ENCODE assay signal across 17 mouse cellular contexts in genomic region chr15:101008386-101009010, GRCm38 (mm10). TPM values are rescaled to one million over a fixed set of nuclear protein-coding genes. Genes with fewer than 3 reads are reported as not detected.
A peak's percentile ranks its signal among the peaks of the same experiment; 100 is the strongest.
DNase-seq lines count a peak whose midpoint lies in the region; ATAC-seq and TF ChIP-seq lines count a peak whose summit lies in the region.
"Had no signal": no experiment of that assay in that cellular context is flagged by ENCODE, and none has a peak within 500 bp of the region (broad histone marks: within the 10 kb centered on the region; RNA-seq: fewer than 3 reads in every experiment).

No protein-coding gene starts in this region.

- H3K4me2 ChIP-seq in midbrain, postnatal 0 days (ENCODE audit: low read depth, low read length, poor library complexity, severe bottlenecking): no peak overlapping the region
- no peak overlapping the region for H3K4me2 ChIP-seq in midbrain, embryonic 13.5 days (replicated peaks)
- H3K4me2 ChIP-seq: heart, embryonic 15.5 days; hindbrain, embryonic 15.5 days had no signal

- H3K4me3 ChIP-seq in midbrain, postnatal 0 days (ENCODE audit: low read depth, low read length): no peak overlapping the region
- no peak overlapping the region for H3K4me3 ChIP-seq in midbrain, embryonic 13.5 days (replicated peaks)
- H3K4me3 ChIP-seq: heart, embryonic 15.5 days; hindbrain, embryonic 15.5 days had no signal

- 80% methylated on average over 14 of the region's 14 CpGs for WGBS in midbrain, postnatal 0 days
- 87% methylated on average over 14 of the region's 14 CpGs for WGBS in midbrain, embryonic 13.5 days

- H3K4me1 ChIP-seq in midbrain, postnatal 0 days (ENCODE audit: insufficient read depth, low read length): no peaks in the 10 kb centered on the region
- H3K4me1 ChIP-seq in midbrain, embryonic 13.5 days (replicated peaks): peaks cover 11% of the 10 kb centered on the region
- H3K4me1 ChIP-seq: hindbrain, embryonic 15.5 days had no signal

- peak; percentile 39 to 50 for DNase-seq in cerebellum, postnatal 14 days
- DNase-seq in cerebellum, adult 9-10 months: no peak
- peak; percentile 41 for DNase-seq in layer of hippocampus, adult 11-12 months (ENCODE audit: low spot score)
- DNase-seq in layer of hippocampus, adult 9-10 months (ENCODE audit: low spot score): no peak
- DNase-seq in midbrain, postnatal 0 days (ENCODE audit: low spot score): peak; percentile 15
- DNase-seq in right cerebral cortex, postnatal 4 days: peak; percentile 46
- DNase-seq in neural tube, embryonic 10.5 days (ENCODE audit: extremely low spot score, low spot score): no peak
- DNase-seq: embryo, embryonic 11 days; gastrocnemius, postnatal 36 days; kidney, adult 8-10 months; thymus, adult 2 months had no signal

- no peak for TF ChIP-seq CTCF in midbrain, postnatal 0 days (IDR thresholded peaks at IDR 0.05)

- H3K9me3 ChIP-seq in midbrain, postnatal 0 days (ENCODE audit: low read length): no peaks in the 10 kb centered on the region
- H3K9me3 ChIP-seq in midbrain, embryonic 13.5 days: no peaks in the 10 kb centered on the region
- H3K9me3 ChIP-seq: heart, embryonic 15.5 days; hindbrain, embryonic 15.5 days had no signal

- no peak for ATAC-seq in midbrain, postnatal 0 days (ENCODE audit: low FRiP score)
- no peak for ATAC-seq in midbrain, embryonic 13.5 days

- H3K36me3 ChIP-seq in midbrain, postnatal 0 days (ENCODE audit: insufficient read depth, low read length): peaks cover 14% of the 10 kb centered on the region
- H3K36me3 ChIP-seq in midbrain, embryonic 13.5 days: peaks cover 44% of the 10 kb centered on the region
- H3K36me3 ChIP-seq: heart, embryonic 15.5 days had no signal

- no peaks in the 10 kb centered on the region for H3K27me3 ChIP-seq in midbrain, postnatal 0 days (ENCODE audit: insufficient read depth, low read length)
- H3K27me3 ChIP-seq in midbrain, embryonic 13.5 days: 0 out of 2 replicates have a peak, but pooled peaks cover 4% of the 10 kb centered on the region
- H3K27me3 ChIP-seq: hindbrain, embryonic 15.5 days had no signal

- H3K27ac ChIP-seq in midbrain, postnatal 0 days (ENCODE audit: low read depth, low read length): no peak overlapping the region
- no peak overlapping the region for H3K27ac ChIP-seq in midbrain, embryonic 13.5 days
- H3K27ac ChIP-seq: heart, embryonic 15.5 days; hindbrain, embryonic 15.5 days; macrophage had no signal

- no peak overlapping the region for H3K9ac ChIP-seq in midbrain, postnatal 0 days (replicated peaks; ENCODE audit: low read length, poor library complexity, severe bottlenecking)
- H3K9ac ChIP-seq in midbrain, embryonic 13.5 days (replicated peaks): no peak overlapping the region
- H3K9ac ChIP-seq: heart, embryonic 15.5 days; hindbrain, embryonic 15.5 days had no signal

RNA-seq across cellular contexts. Expression of gene Gm47841, which starts 38.7 kb away (rescaled TPM):
- not detected in 2 replicates for total RNA-seq in midbrain, postnatal 0 days (2014; rRNA removed)
- polyA plus RNA-seq in midbrain, postnatal 0 days (2015; fragmentation: Nextera tagmentation; extraction: Ambion mirVana): not detected in 2 replicates
- polyA plus RNA-seq in midbrain, embryonic 13.5 days (2015; fragmentation: Nextera tagmentation; extraction: Ambion mirVana): not detected in 2 replicates
- total RNA-seq: gastrocnemius, postnatal 36 days had no signal
- polyA plus RNA-seq: heart, embryonic 15.5 days; hindbrain, embryonic 15.5 days; limb, embryonic 11.5 days; macrophage; spleen, adult 2 months; thymus, adult 2 months had no signal

Comparison
In these comparisons a context has a peak if more than half of its experiments do, and no peak if none do; other contexts are left out.
1. DNase-seq: peak in cerebellum, postnatal 14 days (2 of 2), layer of hippocampus, adult 11-12 months (single experiment), midbrain, postnatal 0 days (single experiment) and right cerebral cortex, postnatal 4 days (single experiment); none in cerebellum, adult 9-10 months (single experiment), layer of hippocampus, adult 9-10 months (single experiment) and neural tube, embryonic 10.5 days (single experiment).